Mouse (Mus musculus) skeletal muscle tissue, adult 2 months (tissue): ENCODE data around the gene Gm28576.
"Not testable (repeated sequence)": the region's sequence is repeated elsewhere in the genome, so short reads cannot be mapped to it uniquely, and the experiment has no call there.

Experiments
- DNase-seq: peaks from one replicate; pipeline ENCODE4 v3.0.0-alpha.2; 2012; ENCODE audit warnings: low read depth, low spot score

The Gm28576 gene

DNA sequence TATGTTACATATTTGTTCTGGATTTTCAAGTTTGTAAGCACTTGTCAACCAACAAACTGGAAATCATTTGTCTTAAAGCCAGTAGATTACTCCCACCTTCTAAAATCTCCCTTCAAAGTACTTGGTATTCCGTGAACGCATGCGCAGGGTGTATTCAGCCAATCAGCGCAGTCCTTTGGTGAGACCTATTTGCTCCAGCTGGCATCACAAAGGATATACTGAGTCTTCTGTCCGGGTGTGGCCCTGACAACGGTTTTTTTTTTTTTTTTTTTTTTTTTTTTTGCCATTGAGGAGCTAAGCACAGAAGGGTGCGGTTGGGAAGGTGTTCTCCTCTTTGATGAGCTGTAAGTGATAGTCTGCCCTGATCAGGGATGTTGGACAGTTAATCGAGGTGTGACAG, at the start of gene Gm28576:
Gm28576 (plus strand) TSS at position 301 of the 400 bp plus-strand sequence.
- DNase-seq = not testable (repeated sequence)
